Mouse (Mus musculus) heart, postnatal 36 days (tissue): Measurements from ENCODE around the gene Hecw2. TPM values are rescaled to one million over a fixed set of nuclear protein-coding genes. Genes with fewer than 3 reads are reported as not detected.

ENCODE experiments used
- microRNA-seq, 2 experiments: library from miRNA; unstranded; fragments of <30 nt; microRNA quantifications; one replicate each; pipeline ENCODE4 v1.2.0; 2021; ENCODE audit warnings: borderline number of aligned reads in 2 of 2
- total RNA-seq, 2 experiments: library from RNA; stranded (reverse); gene quantifications; 2 replicates each; pipeline ENCODE4 v1.2.3; 2021

Gene Hecw2
- total RNA-seq, 2 experiments from 2014 or later, result 13.5 TPM

Small RNA genes within 50 kb of the gene (microRNA-seq; reads per million reads assigned to microRNA genes)
- gene Mir7681, result 0 reads per million in 2 experiments

Other genes starting within 250 kb of the Hecw2 start
- gene Ccdc150, start 55.5 kb upstream of the Hecw2 start, total RNA-seq, result under 1 TPM; 0.24 to 0.25 TPM
- 10 to 100 TPM; 12.2 to 13.9 TPM for gene Gtf3c3, start 243.8 kb upstream of the Hecw2 start, total RNA-seq